Mouse (Mus musculus) CD8-positive naive resting alpha-beta T cell, adult 57 days (primary cell): ENCODE data around the gene Tbc1d22b. TPM values are rescaled to one million over a fixed set of nuclear protein-coding genes. Genes with fewer than 3 reads are reported as not detected.

ENCODE experiments used
- total RNA-seq: library from RNA; stranded (reverse); gene quantifications from one replicate; pipeline ENCODE4 v1.2.4, GENCODE M21; 2023

The Tbc1d22b gene
- total RNA-seq = 42.1 TPM

DNA sequence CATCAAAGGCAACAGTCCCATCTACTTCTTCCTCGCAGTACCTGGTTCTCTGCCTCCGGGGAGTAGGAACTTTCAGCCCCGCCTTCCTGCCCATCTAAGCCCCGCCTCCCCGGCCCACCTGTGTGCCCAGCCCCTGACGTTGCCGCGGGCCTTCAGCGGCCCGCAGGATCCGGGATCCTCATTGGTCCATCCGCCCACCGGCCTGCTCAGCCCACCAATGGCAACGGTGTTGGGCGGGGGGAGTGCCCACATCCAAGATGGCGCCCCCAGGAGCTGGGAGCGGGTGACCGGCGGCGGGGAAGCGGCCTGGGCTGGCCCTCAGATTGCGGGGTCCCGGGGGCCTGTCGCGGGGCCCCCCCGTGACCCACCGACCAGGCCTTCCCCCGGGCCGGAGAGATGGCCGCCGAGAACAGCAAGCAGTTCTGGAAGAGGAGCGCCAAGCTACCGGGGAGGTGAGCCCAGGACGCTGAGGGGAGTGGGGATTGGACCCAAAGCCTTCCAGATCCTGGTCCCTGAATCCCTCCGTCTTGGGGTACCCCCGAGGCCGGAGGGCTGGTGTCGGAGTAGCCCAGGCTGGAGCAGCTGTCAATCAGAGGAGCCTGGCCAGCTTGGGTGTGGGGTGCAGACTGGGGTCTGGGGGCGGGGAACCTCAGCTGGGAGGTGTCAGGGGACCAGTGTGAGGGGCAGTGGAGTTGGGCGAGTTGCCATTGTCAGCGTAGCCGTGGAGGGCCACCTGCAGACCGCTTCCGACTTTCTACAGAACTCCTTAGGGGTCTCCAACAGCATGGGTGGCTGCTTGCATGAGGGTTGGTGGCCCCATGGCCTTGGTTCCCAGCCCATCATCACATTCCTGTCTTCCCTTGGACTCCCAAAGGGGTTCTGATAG is at the start of gene Tbc1d22b, which contains the start of gene Gm17657:
Gene Tbc1d22b, plus strand, starts transcription at position 243 of the 886 bp plus-strand sequence.
Gene Gm17657, minus strand, starts transcription at position 96 of the 886 bp plus-strand sequence.

DNA sequence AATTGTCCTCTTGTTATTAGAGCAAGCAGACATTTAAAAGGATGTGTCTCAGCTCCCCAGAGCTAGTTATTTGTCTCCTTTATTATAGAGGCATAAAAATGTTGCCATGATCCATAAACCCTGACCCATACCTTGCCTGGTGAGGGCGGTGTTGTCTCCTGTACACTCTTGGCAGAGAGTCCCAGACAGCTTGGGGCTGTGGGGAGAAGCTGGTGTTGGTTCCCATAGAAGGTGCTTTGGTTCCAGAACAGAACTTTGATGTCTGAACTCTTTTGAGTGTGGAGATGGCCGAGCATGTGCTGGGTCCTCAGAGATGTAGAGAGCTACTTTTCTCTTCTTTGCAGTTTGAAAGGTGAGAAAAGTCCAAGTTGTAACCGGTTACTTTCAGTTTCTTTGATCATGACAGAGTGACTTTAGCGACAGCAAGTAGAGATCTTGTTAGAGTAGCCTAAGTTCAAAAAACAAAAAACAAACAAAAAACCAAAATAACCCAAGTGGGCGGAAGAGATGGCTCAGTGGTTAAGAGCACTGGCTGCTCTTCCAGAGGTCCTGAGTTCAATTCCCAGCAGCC is 2.7 kb downstream of the Tbc1d22b start, which contains the start of gene Tmem217:
Gene Tmem217, minus strand, starts transcription at position 224 of the 571 bp plus-strand sequence.

DNA sequence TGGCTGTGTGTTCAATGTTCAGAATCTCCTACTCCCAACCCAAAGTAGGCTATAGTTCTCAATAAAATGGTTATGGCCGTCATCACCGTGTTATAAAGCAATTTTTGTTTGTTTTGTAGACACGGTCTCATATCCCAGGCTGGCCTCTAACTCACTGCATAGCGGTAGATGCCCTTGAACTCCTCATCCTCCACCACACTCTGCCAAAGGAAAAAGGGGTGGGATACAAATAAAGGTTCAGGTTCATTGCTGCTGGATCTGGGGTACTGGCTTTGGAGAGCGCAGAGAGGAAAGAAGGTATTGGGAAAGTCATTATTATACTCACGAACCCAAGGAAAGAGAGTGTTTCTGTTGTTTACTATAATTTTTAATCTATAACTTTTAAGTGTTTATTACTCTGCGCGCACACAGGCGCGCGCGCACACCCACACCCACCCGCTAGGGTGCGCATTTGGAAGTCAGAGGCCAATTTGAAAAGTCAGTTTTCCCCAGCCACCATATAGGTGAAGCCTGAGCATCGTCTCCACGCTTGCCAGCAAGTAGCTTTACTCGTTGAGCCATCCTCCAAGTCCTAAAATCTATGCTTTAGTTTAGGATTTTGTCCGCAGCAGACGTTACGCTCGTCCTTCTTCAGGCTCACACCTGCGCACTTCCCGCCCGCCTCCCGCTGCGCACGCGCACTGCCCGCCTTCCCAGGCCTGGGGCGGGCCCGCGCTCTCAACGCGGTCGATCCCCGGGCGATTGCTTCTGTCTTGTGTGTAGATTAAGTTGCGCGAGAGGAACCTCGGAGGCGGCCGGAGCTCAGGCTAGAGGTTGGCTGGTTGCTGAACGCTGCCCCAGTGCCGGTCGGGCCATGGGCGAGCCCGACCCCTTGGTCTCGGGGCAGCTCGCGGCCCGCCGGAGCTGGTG is 64.8 kb downstream of the Tbc1d22b start, which contains the start of the genes Rnf8 and Gm28043:
Gene Rnf8, plus strand, starts transcription at position 676 of the 909 bp plus-strand sequence.
Gene Gm28043, plus strand, starts transcription at position 762 of the 909 bp plus-strand sequence.

Other genes starting within 250 kb of the Tbc1d22b start
- 0.52 TPM for gene Pi16, start 232.1 kb upstream of the Tbc1d22b start, total RNA-seq
- gene Mtch1, start 201.9 kb upstream of the Tbc1d22b start, total RNA-seq = 57.1 TPM
- 28.8 TPM for gene Fgd2, start 188.9 kb upstream of the Tbc1d22b start, total RNA-seq
- gene Pim1, start 59.0 kb upstream of the Tbc1d22b start, total RNA-seq = 250 TPM
- not detected for gene Gm17657, start 147 bp upstream of the Tbc1d22b start, total RNA-seq
- gene Tmem217, start 2.6 kb downstream of the Tbc1d22b start, total RNA-seq = not detected
- gene Rnf8, start 65.0 kb downstream of the Tbc1d22b start, total RNA-seq = 44.2 TPM
- gene Gm28043, start 65.1 kb downstream of the Tbc1d22b start, total RNA-seq = 12.0 TPM
- 134 TPM for gene Cmtr1, start 110.8 kb downstream of the Tbc1d22b start, total RNA-seq
- gene Ccdc167, start 167.3 kb downstream of the Tbc1d22b start, total RNA-seq = 9.0 TPM